In genomic region chr9:21164072-21164471, GRCm38 (mm10) we compare ENCODE assay signal across 8 mouse cellular contexts. TPM values are rescaled to one million over a fixed set of nuclear protein-coding genes. Genes with fewer than 3 reads are reported as not detected.
DNase-seq lines count a peak whose midpoint lies in the region; ATAC-seq and TF ChIP-seq lines count a peak whose summit lies in the region.

No protein-coding gene starts in this region.

- peak overlapping the region; percentile 54 for H3K4me2 ChIP-seq in liver, embryonic 11.5 days

- intact Hi-C loops in left cerebral cortex, adult 2 months (cut with DNase I) = no loop called here

- H3K27me3 ChIP-seq in liver, embryonic 11.5 days (replicated peaks; ENCODE audit: control insufficient read depth, insufficient read depth, low read length) = peaks cover 50% of the 10 kb centered on the region

- no peak for ATAC-seq in liver, embryonic 11.5 days (replicated peaks; ENCODE audit: low FRiP score)

- H3K9me3 ChIP-seq in liver, embryonic 11.5 days (ENCODE audit: control insufficient read depth, low read length) = no peaks in the 10 kb centered on the region

- no peaks in the 10 kb centered on the region for H3K36me3 ChIP-seq in liver, embryonic 11.5 days (ENCODE audit: control insufficient read depth, insufficient read depth, low read length)

- H3K9ac ChIP-seq in liver, embryonic 11.5 days (ENCODE audit: low read depth, low read length) = no peak overlapping the region

- TF ChIP-seq CTCF in bone marrow, adult 2 months (IDR thresholded peaks at IDR 0.05; ENCODE audit: control insufficient read depth, insufficient read depth, low read length) = no peak
- no peak for TF ChIP-seq CTCF in left cerebral cortex, adult 2 months (IDR thresholded peaks at IDR 0.05)
- no peak for TF ChIP-seq CTCF in olfactory bulb, adult 2 months (IDR thresholded peaks at IDR 0.05; ENCODE audit: insufficient read depth, low read depth, low read length)

- H3K4me1 ChIP-seq in liver, embryonic 11.5 days (replicated peaks; ENCODE audit: control insufficient read depth, insufficient read depth, low read length) = peaks cover 52% of the 10 kb centered on the region
- H3K4me1 ChIP-seq in bone marrow, adult 2 months (ENCODE audit: control insufficient read depth, insufficient read depth, low read length) = peaks cover 3% of the 10 kb centered on the region
- peaks cover 43% of the 10 kb centered on the region for H3K4me1 ChIP-seq in olfactory bulb, adult 2 months (ENCODE audit: control insufficient read depth, insufficient read depth, low read length)

- H3K27ac ChIP-seq in liver, embryonic 11.5 days (ENCODE audit: low read depth, low read length) = no peak overlapping the region
- no peak overlapping the region for H3K27ac ChIP-seq in bone marrow, adult 2 months (ENCODE audit: control insufficient read depth, insufficient read depth, low read depth, low read length, poor library complexity)
- peak overlapping the region; percentile 70 for H3K27ac ChIP-seq in left cerebral cortex, adult 2 months
- peak overlapping the region; percentile 96 for H3K27ac ChIP-seq in olfactory bulb, adult 2 months (ENCODE audit: insufficient read depth, low read depth, low read length)

- peak overlapping the region; percentile 25; the same call in 1 of the 2 replicates for H3K4me3 ChIP-seq in liver, embryonic 11.5 days (ENCODE audit: low read depth, low read length)
- H3K4me3 ChIP-seq in bone marrow, adult 2 months (replicated peaks; ENCODE audit: control insufficient read depth, low read depth, low read length) = no peak overlapping the region
- H3K4me3 ChIP-seq in left cerebral cortex, adult 2 months = peak overlapping the region; percentile 31
- peak overlapping the region; percentile 42 for H3K4me3 ChIP-seq in olfactory bulb, adult 2 months (ENCODE audit: insufficient read depth, low read depth, low read length)

- TF ChIP-seq POLR2A in bone marrow, adult 2 months (IDR thresholded peaks at IDR 0.05; ENCODE audit: borderline replicate concordance, control insufficient read depth, low read depth, low read length) = 0 out of 2 replicates have a peak, but pooled peaks have one; percentile 10
- no peak for TF ChIP-seq POLR2A in olfactory bulb, adult 2 months (IDR thresholded peaks at IDR 0.05; ENCODE audit: insufficient read depth, low read depth, low read length)

- no peak for DNase-seq in liver, embryonic 11.5 days (ENCODE audit: low spot score)
- no peak for DNase-seq in liver
- peak; percentile 76 to 85 for DNase-seq in frontal cortex, postnatal 36 days (ENCODE audit: low spot score in 2 of 2)
- DNase-seq in left cerebral cortex, adult 2 months (ENCODE audit: extremely low spot score in 1 of 2, low spot score in 2 of 2) = peak; percentile 81
- DNase-seq in cerebellum, postnatal 25 days = no peak
- DNase-seq in ovary, postnatal 10 days (ENCODE audit: low spot score) = no peak

- WGBS in liver, embryonic 11.5 days = 2% methylated on average over 26 of the region's 26 CpGs
- WGBS in bone marrow, adult 2 months = 3% methylated on average over 26 of the region's 26 CpGs
- WGBS in olfactory bulb, adult 2 months = under 1% methylated on average over 26 of the region's 26 CpGs

RNA-seq across cellular contexts. Expression of gene Pde4a, which starts 1.4 kb away (rescaled TPM):
- 5.3 and 5.4 TPM in 2 replicates for polyA plus RNA-seq in liver, embryonic 11.5 days (2014; fragmentation: Nextera tagmentation; extraction: Ambion mirVana)
- 6.5 and 7.9 TPM in 2 replicates for polyA plus RNA-seq in bone marrow, adult 2 months (2011; ENCODE audit: insufficient read depth, insufficient read length, low replicate concordance, missing spikeins)
- total RNA-seq in left cerebral cortex, adult 2 months (2021) = 100 to 1,000 TPM; 101 to 106 TPM
- not detected in 2 replicates for polyA plus RNA-seq in olfactory bulb, adult 2 months (2012; ENCODE audit: insufficient read depth, insufficient read length, low replicate concordance, missing spikeins)

RNA-seq across cellular contexts. Expression of gene Cdc37, which starts 14.3 kb away (rescaled TPM):
- 334 and 347 TPM in 2 replicates for polyA plus RNA-seq in liver, embryonic 11.5 days (2014; fragmentation: Nextera tagmentation; extraction: Ambion mirVana)
- polyA plus RNA-seq in bone marrow, adult 2 months (2011; ENCODE audit: insufficient read depth, insufficient read length, low replicate concordance, missing spikeins) = 29.6 and 51.1 TPM in 2 replicates
- 100 to 1,000 TPM; 141 to 143 TPM for total RNA-seq in left cerebral cortex, adult 2 months (2021)
- polyA plus RNA-seq in olfactory bulb, adult 2 months (2012; ENCODE audit: insufficient read depth, insufficient read length, low replicate concordance, missing spikeins) = 282 TPM in 1 of 2 replicates, not detected in the other

RNA-seq across cellular contexts. Expression of gene Tyk2, which starts 33.0 kb away (rescaled TPM):
- 11.5 and 13.8 TPM in 2 replicates for polyA plus RNA-seq in liver, embryonic 11.5 days (2014; fragmentation: Nextera tagmentation; extraction: Ambion mirVana)
- polyA plus RNA-seq in bone marrow, adult 2 months (2011; ENCODE audit: insufficient read depth, insufficient read length, low replicate concordance, missing spikeins) = 15.0 and 27.9 TPM in 2 replicates
- 10 to 100 TPM; 13.2 to 14.6 TPM for total RNA-seq in left cerebral cortex, adult 2 months (2021)
- polyA plus RNA-seq in olfactory bulb, adult 2 months (2012; ENCODE audit: insufficient read depth, insufficient read length, low replicate concordance, missing spikeins) = not detected in 2 replicates

Comparison
In these comparisons a context has a peak if more than half of its experiments do, and no peak if none do; other contexts are left out.
1. DNase-seq: peak in frontal cortex, postnatal 36 days (2 of 2) and left cerebral cortex, adult 2 months (2 of 2); none in liver, embryonic 11.5 days (single experiment), liver (single experiment), cerebellum, postnatal 25 days (0 of 2) and ovary, postnatal 10 days (single experiment).
2. H3K27ac ChIP-seq: peak in left cerebral cortex, adult 2 months (single experiment) and olfactory bulb, adult 2 months (single experiment); none in liver, embryonic 11.5 days (single experiment) and bone marrow, adult 2 months (single experiment).